Mouse (Mus musculus): ENCODE measurements at regions not wholly inside any gene's neighbourhood (a gene's known extent, or its start where the extent isn't known, plus 50 kb on each side); places are given as distances from the start of the nearest gene placed in this dataset.
A peak's percentile ranks its signal among the peaks of the same experiment; 100 is the strongest.

DNA sequence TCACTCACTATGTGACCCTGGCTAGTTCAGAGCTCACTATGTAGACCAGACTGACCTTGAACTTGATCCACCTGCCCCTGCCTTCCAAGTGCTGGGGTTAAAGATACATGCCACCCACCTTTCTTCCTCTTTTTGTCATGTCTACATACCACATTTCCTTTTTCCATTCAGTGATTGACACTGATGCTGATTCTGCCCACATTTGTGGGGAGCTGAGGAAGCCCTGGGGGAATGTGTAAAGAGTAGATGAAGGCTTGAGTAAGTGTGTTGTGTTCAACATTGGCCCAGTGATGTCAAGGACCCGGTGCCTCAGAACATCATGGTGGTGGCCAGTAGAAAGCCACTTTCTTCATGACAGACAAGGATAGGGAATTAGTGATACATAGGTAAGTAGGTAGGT, 201.3 kb downstream of the Rpap3 start:
- no peak for DNase-seq (ENCODE audit: low spot score)

DNA sequence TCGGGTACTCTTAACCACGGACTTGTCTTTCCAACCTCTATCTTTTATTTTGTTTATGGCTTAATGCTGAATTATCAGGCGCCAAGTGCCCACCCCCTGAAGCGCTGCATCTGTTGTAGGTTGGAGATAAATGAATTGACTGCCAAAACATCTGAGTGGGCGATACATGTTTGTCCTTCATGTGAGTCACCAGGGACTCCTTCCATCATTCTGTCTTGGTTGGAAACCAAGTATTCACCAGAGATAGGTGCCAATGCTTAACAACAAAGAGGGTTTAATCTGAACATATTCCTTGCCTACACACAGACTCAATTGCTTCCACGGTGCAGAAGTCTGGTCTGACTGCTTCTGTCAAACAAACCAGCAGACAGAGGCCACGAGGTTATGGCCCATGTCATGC, 203.6 kb downstream of the Rpap3 start:
- no peak for DNase-seq (ENCODE audit: low spot score)

DNA sequence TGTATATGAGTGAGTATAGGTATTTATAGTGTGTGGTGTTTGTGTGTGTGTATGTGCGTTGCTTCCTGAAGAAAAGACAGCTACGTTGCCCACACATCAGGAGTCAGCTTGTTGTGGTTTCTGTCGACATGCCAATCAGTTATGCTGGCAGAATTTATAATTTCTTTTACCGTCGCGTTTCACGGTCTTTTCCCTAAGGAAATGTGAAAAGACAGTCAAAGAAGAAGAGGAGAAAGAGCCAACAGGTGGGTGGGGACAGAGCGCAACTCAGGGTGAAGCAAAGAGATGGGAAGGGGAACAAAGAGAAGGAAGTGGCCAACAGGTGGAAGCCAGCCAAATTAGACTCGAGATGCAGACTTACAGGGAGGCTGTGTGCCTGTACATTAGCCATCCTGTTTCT, 204.2 kb downstream of the Rpap3 start:
- DNase-seq (ENCODE audit: low spot score) = no peak

DNA sequence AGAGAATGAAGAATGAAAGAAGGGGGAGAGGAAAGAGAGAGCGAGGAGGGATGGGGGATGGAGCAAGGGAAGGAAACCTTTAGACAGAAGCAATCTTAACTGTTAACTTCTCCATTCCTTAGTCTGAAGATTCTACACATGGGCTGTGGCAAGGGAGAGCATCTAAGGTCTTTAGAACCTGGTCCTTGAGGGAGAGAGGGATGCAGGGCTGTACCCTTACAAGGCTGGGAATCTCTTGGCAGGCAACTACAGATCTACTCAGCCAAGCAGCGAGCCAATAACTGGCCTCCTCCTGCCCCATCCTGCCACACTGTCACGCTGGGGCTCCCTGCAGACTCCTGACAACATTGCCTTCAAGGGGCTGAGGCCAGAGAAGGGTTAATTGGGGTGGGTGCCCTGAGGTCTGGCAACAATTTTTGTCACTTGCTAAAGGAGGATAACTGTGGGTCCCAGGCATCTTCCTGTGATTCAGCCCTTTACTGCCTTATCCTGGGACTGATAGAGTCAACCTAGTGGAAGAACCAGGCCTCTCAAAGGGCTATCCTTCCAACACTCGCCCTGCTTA, 205.7 kb downstream of the Rpap3 start:
- DNase-seq (ENCODE audit: low spot score) = no peak

GRCm38 (mm10) chr15:97499240-97499639, 206.4 kb downstream of the Rpap3 start:
- DNase-seq (ENCODE audit: low spot score) = no peak

GRCm38 (mm10) chr15:97498375-97498774, 207.2 kb downstream of the Rpap3 start:
- peak; percentile 55 for DNase-seq (ENCODE audit: low spot score)

DNA sequence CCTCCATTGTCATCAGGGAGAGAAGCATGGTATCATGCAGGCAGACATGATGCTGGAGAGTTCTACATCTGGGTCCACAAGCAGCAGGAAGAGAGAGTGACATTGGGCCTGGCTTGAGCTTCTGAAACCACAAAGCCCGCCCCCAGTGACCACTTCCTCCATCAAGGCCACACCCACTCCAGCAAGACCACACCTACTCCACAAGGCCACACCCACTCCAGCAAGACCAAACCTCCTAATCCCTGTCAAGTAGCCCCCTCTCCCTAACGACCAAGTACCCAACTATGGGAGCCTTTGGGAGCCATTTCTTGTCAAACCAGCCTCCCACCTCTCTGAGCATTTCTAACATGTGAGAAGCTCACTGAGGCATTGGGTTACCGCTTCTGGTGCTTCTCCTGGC, 209.6 kb downstream of the Rpap3 start:
- DNase-seq (ENCODE audit: low spot score) = no peak

DNA sequence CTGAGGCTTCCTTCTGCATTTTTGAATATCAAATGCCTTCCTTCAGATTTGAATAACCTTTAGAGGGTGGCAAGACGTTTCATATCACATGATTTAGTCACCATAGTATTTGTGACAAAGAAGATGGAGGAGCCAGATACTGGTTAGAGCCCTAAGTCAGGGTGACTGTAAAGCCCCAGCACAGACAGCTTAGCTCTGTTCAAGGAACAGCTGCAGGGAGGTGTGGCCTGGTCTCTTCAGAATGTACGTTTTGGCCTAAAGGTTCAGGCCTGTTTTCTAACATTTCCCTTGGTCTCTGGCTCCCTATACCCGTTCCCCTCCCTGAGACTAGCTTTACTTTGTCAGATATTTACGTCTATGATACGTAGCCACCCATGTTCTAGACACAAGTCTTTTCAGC, 212.3 kb downstream of the Rpap3 start:
- no peak for DNase-seq (ENCODE audit: low spot score)

GRCm38 (mm10) chr15:97491796-97492195, 213.8 kb downstream of the Rpap3 start:
- no peak for DNase-seq (ENCODE audit: low spot score)

- DNase-seq (ENCODE audit: low spot score) = no peak
Measured at GRCm38 (mm10) chr15:97487425-97487824, 218.2 kb downstream of the Rpap3 start.

- no peak for DNase-seq (ENCODE audit: low spot score)
Measured at GRCm38 (mm10) chr15:97471986-97472779, 225.1 kb upstream of the Amigo2 start.

GRCm38 (mm10) chr15:97471476-97471875, 224.4 kb upstream of the Amigo2 start:
- no peak for DNase-seq (ENCODE audit: low spot score)

- DNase-seq (ENCODE audit: low spot score) = peak; percentile 45
Measured at GRCm38 (mm10) chr15:97469684-97470344, 222.7 kb upstream of the Amigo2 start.

DNA sequence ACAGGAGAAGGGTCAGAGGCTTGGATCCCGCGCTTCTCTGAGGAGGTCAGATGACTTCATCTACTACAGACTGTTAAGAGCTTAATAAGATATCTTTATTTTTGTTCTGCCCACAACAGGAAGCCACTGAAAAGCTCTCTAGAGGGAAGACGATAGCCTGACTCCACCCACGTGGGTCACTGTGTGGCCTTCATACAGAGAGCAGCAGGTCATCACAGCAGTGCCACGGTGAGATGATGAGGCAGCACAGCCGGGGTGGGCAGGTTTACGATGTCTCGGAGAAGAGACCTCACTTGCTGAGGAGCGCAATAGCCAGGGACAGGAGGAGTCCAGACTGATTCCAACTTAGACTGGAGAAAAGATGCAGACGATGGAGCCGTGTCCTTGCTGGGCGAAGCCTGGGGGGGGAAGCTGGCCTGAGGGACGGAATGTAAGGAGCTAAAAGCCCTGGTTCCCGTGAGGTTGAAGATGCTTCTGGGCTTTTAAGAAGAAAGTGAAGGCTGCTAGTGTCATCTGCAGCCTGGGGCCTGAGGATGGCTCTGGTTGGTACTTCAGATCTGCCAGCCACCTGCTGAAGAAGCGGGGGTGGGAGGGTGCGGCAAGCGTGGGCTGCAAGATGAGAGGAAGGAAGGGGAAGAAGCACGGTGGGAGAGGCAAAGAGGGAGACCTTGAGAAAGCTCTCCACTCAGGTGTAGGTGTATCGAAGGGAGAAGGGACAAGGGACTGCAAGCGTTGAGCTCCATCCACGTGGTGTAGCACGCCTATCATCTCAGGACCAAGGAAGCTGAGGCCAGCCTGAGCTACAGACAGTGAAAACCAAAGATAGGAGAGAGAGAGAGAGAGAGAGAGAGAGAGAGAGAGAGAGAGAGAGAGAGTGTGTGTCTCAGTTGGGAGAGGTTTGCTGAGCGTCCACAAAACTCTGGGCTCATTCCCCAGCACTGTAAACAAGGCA, 221.9 kb upstream of the Amigo2 start:
- DNase-seq (ENCODE audit: low spot score) = peak; percentile 78

- no peak for DNase-seq (ENCODE audit: low spot score)
Measured at GRCm38 (mm10) chr15:97467781-97468485, 220.8 kb upstream of the Amigo2 start.

DNA sequence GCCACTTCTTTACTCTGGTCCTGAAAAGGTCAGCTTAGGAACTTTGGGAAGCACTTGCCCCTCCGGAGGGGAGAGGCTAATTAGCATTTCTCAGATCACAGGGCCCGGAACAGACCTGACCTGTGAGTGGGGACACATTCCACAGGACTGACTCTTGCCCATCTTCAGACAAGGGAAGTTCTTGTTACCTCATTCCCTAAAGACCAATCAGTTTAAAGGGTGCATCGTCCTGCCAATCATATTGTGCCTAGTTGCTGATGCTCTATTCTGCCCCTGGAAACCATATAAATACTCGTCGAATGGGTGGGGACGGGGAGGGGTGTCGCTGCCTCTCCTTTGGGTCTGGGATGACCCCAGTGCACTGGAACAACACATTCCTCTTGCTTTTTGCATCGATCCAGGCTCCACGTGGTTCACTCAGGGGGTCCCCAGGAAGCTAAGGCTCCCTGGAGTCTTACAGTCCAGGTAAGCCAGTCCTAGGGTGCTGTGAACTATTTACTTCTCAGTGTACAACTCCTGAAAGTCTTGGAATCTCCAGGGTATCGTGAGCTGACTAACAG, 219.9 kb upstream of the Amigo2 start:
- DNase-seq (ENCODE audit: low spot score) = no peak

- DNase-seq (ENCODE audit: low spot score) = peak; percentile 29
Measured at GRCm38 (mm10) chr15:97466110-97466509, 219.0 kb upstream of the Amigo2 start.

DNA sequence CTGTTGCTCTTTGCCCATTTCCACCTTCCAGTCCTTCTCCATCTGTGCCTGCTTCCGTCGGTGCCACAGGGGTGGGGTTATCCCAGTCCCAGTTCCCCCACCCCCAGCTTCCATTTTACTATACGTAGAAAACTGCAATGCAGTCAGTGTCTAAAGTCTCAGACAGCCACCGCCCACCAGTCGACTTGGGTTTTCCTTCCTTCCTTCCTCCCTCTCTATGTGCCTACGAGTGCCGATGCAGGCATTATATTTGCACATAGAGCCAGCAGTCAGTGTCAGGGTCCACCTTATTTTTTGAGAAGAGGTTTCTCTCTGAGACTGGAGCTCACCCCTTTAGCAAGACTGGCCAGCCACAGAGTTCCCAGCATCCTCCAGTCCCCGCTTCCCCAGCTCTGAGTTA, 218.3 kb upstream of the Amigo2 start:
- no peak for DNase-seq (ENCODE audit: low spot score)

DNA sequence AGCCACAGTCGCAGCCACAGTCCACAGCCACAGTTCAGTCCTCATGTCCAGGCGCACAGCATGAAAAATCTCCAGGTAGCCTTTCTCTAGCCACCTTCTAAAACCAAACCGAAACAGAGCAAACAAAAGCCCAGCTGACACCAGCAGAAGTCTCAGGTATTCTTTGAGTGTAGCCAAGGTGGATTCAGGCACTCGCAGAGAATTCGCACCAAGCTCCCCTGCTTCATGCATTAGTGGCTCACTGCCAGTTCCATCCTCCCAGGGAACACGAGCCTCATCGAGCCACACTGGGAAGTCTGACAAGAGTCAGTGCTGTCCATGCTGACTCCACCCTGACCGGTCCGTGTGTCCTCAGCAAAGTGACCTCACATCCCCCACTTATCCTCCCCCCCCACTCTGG, 217.7 kb upstream of the Amigo2 start:
- DNase-seq (ENCODE audit: low spot score) = no peak

DNA sequence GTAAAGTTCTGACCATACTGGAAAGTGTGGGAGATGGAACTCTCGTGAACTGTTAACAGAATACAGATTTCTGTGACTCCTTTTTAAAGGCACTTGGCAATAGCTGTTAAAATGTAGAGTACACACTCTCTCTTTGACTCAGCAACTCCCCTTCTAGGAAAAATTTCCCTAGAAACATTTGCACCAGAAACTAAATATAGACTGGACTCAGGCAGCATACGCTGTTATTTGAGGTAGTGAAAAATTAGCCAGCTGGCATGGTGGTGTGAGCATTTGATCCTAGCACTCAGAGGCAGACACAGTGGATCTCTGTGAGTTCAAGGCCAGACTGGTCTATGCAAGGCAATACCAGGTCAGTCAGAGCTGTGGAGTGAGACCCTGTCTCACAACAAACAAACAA, 215.5 kb upstream of the Amigo2 start:
- DNase-seq (ENCODE audit: low spot score) = no peak

DNA sequence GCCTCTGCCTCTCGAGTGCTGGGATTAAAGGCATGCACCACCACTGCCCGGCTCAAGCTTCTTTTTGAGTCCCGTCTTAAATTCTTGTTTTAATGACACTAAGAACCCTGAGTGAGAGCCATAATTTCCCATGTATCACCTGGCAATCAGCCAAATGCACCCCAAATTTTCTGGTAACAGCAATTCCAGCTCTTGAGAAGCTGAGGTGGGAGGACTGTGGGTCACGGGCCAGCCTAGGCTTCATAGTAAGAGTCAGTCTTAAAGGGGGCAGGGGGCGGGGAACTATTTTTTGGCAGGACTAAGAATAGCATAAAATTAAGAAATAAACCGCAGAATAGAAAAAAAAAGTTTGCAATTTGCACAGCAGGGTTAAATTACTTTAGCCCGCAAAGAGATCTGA, 214.9 kb upstream of the Amigo2 start:
- DNase-seq (ENCODE audit: low spot score) = no peak
